Mouse (Mus musculus) stomach, postnatal 0 days (tissue): Measurements from ENCODE around the gene Olfr98.
"Not testable (repeated sequence)": the region's sequence is repeated elsewhere in the genome, so short reads cannot be mapped to it uniquely, and the experiment has no call there.

Experiments used
- CTCF ChIP-seq: IDR thresholded peaks from 2 replicates; pipeline ENCODE4 v1.5.1; 2016; ENCODE audit warnings: antibody characterized with exemption, low read depth, mild to moderate bottlenecking, moderate library complexity
- EP300 ChIP-seq: optimal IDR thresholded peaks from 2 replicates; pipeline ENCODE3; 2016; ENCODE audit warnings: antibody characterized with exemption

DNA sequence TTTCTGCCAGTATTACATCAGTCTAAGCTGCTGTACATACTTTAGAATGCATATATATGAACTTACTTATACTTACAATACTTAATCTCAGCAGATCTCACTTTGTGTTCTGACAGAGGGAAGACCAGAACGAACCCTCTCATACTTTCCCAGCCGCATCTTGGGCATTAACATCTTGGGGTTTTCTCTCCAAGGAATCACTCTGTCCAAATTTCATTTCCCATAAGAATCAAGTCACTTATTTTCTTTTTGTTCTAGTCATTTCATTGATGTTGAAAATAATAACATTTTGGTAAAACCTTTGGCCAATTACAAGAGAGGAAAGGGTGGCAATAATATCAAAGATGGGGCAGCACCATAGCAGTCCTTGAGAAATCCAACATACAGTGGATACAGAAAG is 26.3 kb downstream of the Olfr98 start, which contains the start of gene Olfr97:
- TF ChIP-seq CTCF, EP300: not testable (repeated sequence)
